Mouse (Mus musculus): Measurements from ENCODE around the gene Rufy2.

The Rufy2 gene

GRCm38 (mm10) chr10:63014168-63014567 is 34.1 kb downstream of the Rufy2 start:
- CTCF ChIA-PET, result no interaction called here

- CTCF ChIA-PET, result interaction anchor here (0.6 to 0.7 kb wide), 2 partner anchors 21 to 142 kb away, joined by 3 to 6 read pairs; no protein-coding TSS in a partner anchor
These were observed 39.3 kb downstream of the Rufy2 start for GRCm38 (mm10) chr10:63019304-63019703.

- CTCF ChIA-PET, result interaction anchor here (0.5 to 0.6 kb wide), 2 partner anchors 54 to 100 kb away, joined by 3 read pairs; no protein-coding TSS in a partner anchor
These were observed 41.7 kb downstream of the Rufy2 start for GRCm38 (mm10) chr10:63021702-63022101.

GRCm38 (mm10) chr10:63022541-63023120 is 42.6 kb downstream of the Rufy2 start:
- CTCF ChIA-PET, result no interaction called here

GRCm38 (mm10) chr10:63023121-63023748 is 43.2 kb downstream of the Rufy2 start:
- CTCF ChIA-PET, result no interaction called here

GRCm38 (mm10) chr10:63023749-63024579 is 43.9 kb downstream of the Rufy2 start, which contains the start of the genes Hnrnph3 and Pbld2:
Gene Hnrnph3, minus strand, starts transcription at chr10:63024217.
Gene Pbld2, plus strand, starts transcription at chr10:63024315.
- CTCF ChIA-PET, result interaction anchor here (0.6 kb wide), 1 partner anchor 85 kb away, joined by 3 read pairs; no protein-coding TSS in a partner anchor

GRCm38 (mm10) chr10:63024580-63024910 is 44.5 kb downstream of the Rufy2 start:
- CTCF ChIA-PET, result interaction anchor here (0.6 kb wide), 1 partner anchor 85 kb away, joined by 3 read pairs; no protein-coding TSS in a partner anchor

GRCm38 (mm10) chr10:63025016-63025415 is 45.0 kb downstream of the Rufy2 start:
- CTCF ChIA-PET, result interaction anchor here (0.6 to 0.9 kb wide), 2 partner anchors 35 to 40 kb away, joined by 3 read pairs; partner anchors contain the start of gene Pbld1

GRCm38 (mm10) chr10:63025491-63026011 is 45.5 kb downstream of the Rufy2 start:
- CTCF ChIA-PET, result interaction anchor here (0.6 to 0.9 kb wide), 2 partner anchors 34 to 40 kb away, joined by 3 read pairs; partner anchors contain the start of gene Pbld1

GRCm38 (mm10) chr10:63026156-63026794 is 46.3 kb downstream of the Rufy2 start:
- CTCF ChIA-PET, result interaction anchor here (0.6 to 0.9 kb wide), 2 partner anchors 34 to 55 kb away, joined by 3 to 6 read pairs; partner anchors contain the start of gene Pbld1

GRCm38 (mm10) chr10:63026795-63027160 is 46.8 kb downstream of the Rufy2 start:
- CTCF ChIA-PET, result interaction anchor here (0.6 kb wide), 2 partner anchors 55 to 218 kb away, joined by 4 to 6 read pairs; no protein-coding TSS in a partner anchor

GRCm38 (mm10) chr10:63027376-63028161 is 47.5 kb downstream of the Rufy2 start:
- CTCF ChIA-PET, result interaction anchor here (0.6 kb wide), 2 partner anchors 78 to 217 kb away, joined by 3 to 4 read pairs; no protein-coding TSS in a partner anchor

GRCm38 (mm10) chr10:63028396-63028795 is 48.4 kb downstream of the Rufy2 start:
- CTCF ChIA-PET, result no interaction called here

GRCm38 (mm10) chr10:63032267-63032666 is 52.2 kb downstream of the Rufy2 start:
- CTCF ChIA-PET, result no interaction called here

GRCm38 (mm10) chr10:63032956-63033355 is 52.9 kb downstream of the Rufy2 start:
- CTCF ChIA-PET, result no interaction called here

GRCm38 (mm10) chr10:63038571-63039320 is 58.7 kb downstream of the Rufy2 start:
- CTCF ChIA-PET, result no interaction called here

- CTCF ChIA-PET, result no interaction called here
These were observed 60.0 kb downstream of the Rufy2 start for GRCm38 (mm10) chr10:63039867-63040628.

- CTCF ChIA-PET, result interaction anchor here (0.6 kb wide), 1 partner anchor 219 kb away, joined by 3 read pairs; no protein-coding TSS in a partner anchor
These were observed 63.1 kb downstream of the Rufy2 start for GRCm38 (mm10) chr10:63043154-63043553.

- CTCF ChIA-PET, result no interaction called here
These were observed 67.7 kb downstream of the Rufy2 start for GRCm38 (mm10) chr10:63047751-63048150.

Data from spleen, embryonic (tissue).